Comparison of ENCODE assay signal across 15 mouse cellular contexts in genomic region chr5:111226486-111226885, GRCm38 (mm10).
DNase-seq lines count a peak whose midpoint lies in the region; ATAC-seq and TF ChIP-seq lines count a peak whose summit lies in the region.
"Had no signal": no experiment of that assay in that cellular context is flagged by ENCODE, and none has a peak within 500 bp of the region (broad histone marks: within the 10 kb centered on the region; RNA-seq: fewer than 3 reads in every experiment).

No protein-coding gene starts in this region.

- 92% methylated on average over 10 of the region's 10 CpGs for WGBS in hindbrain, embryonic 10.5 days
- 73% methylated on average over 10 of the region's 10 CpGs for WGBS in hindbrain, postnatal 0 days
- WGBS in hindbrain, embryonic 14.5 days: 79% methylated on average over 10 of the region's 10 CpGs

- H3K36me3 ChIP-seq in hindbrain, embryonic 10.5 days: peaks cover 49% of the 10 kb centered on the region
- H3K36me3 ChIP-seq in hindbrain, postnatal 0 days (ENCODE audit: insufficient read depth, low read length): peaks cover 22% of the 10 kb centered on the region
- H3K36me3 ChIP-seq in hindbrain, embryonic 14.5 days (replicated peaks; ENCODE audit: control insufficient read depth, insufficient read depth): peaks cover 59% of the 10 kb centered on the region

- H3K9ac ChIP-seq in hindbrain, postnatal 0 days (replicated peaks; ENCODE audit: low read length): no peak overlapping the region
- no peak overlapping the region for H3K9ac ChIP-seq in hindbrain, embryonic 14.5 days
- H3K9ac ChIP-seq: lung, embryonic 15.5 days had no signal

- no peak for TF ChIP-seq CTCF in hindbrain, postnatal 0 days (IDR thresholded peaks at IDR 0.05; ENCODE audit: low read depth)

- H3K4me1 ChIP-seq in hindbrain, embryonic 10.5 days (replicated peaks): peaks cover 80% of the 10 kb centered on the region
- H3K4me1 ChIP-seq in hindbrain, postnatal 0 days (ENCODE audit: insufficient read depth, low read length): peaks cover 29% of the 10 kb centered on the region
- H3K4me1 ChIP-seq in hindbrain, embryonic 14.5 days (replicated peaks; ENCODE audit: control insufficient read depth, insufficient read depth, low read length): peaks cover 43% of the 10 kb centered on the region

- H3K4me3 ChIP-seq in hindbrain, embryonic 10.5 days: no peak overlapping the region
- H3K4me3 ChIP-seq in hindbrain, postnatal 0 days (ENCODE audit: low read length): no peak overlapping the region
- H3K4me3 ChIP-seq in hindbrain, embryonic 14.5 days (replicated peaks; ENCODE audit: low read length): no peak overlapping the region
- H3K4me3 ChIP-seq: layer of hippocampus, adult 2 months; lung, embryonic 15.5 days had no signal

- 0 out of 2 replicates have a peak overlapping the region, but pooled peaks have one; percentile 68 for H3K27ac ChIP-seq in hindbrain, embryonic 10.5 days
- H3K27ac ChIP-seq in hindbrain, postnatal 0 days: no peak overlapping the region
- peak overlapping the region; percentile 4; the same call in 1 of the 2 replicates for H3K27ac ChIP-seq in hindbrain, embryonic 14.5 days
- H3K27ac ChIP-seq: layer of hippocampus, adult 2 months had no signal

- H3K4me2 ChIP-seq in hindbrain, postnatal 0 days (ENCODE audit: low read depth, low read length): no peak overlapping the region
- H3K4me2 ChIP-seq in hindbrain, embryonic 14.5 days (replicated peaks): no peak overlapping the region
- H3K4me2 ChIP-seq: lung, embryonic 15.5 days had no signal

- no peak for ATAC-seq in hindbrain, postnatal 0 days
- ATAC-seq in hindbrain, embryonic 14.5 days (ENCODE audit: low FRiP score): no peak
- ATAC-seq in monocyte, adult 5-6 weeks (replicated peaks; ENCODE audit: insufficient number of reproducible peaks, low FRiP score, low TSS enrichment, poor library complexity, severe bottlenecking): no peak

- peaks cover 74% of the 10 kb centered on the region for H3K27me3 ChIP-seq in hindbrain, embryonic 10.5 days (ENCODE audit: insufficient read depth, poor library complexity, severe bottlenecking)
- no peaks in the 10 kb centered on the region for H3K27me3 ChIP-seq in hindbrain, postnatal 0 days (ENCODE audit: insufficient read depth, low read length)
- no peaks in the 10 kb centered on the region for H3K27me3 ChIP-seq in hindbrain, embryonic 14.5 days (ENCODE audit: control insufficient read depth, insufficient read depth, low read length)
- H3K27me3 ChIP-seq: lung, embryonic 15.5 days had no signal

- no peak for DNase-seq in hindbrain, embryonic 10.5 days (ENCODE audit: low spot score)
- no peak for DNase-seq in hindbrain, postnatal 0 days (ENCODE audit: low spot score)
- peak; percentile 75 for DNase-seq in brain, adult 2 months (ENCODE audit: low read depth, low spot score)
- peak; percentile 61 for DNase-seq in cerebellum, adult 8-10 months
- DNase-seq in hindbrain, embryonic 14.5 days (ENCODE audit: low spot score): no peak
- DNase-seq in embryo, embryonic 9.5 days (ENCODE audit: extremely low spot score): no peak
- no peak for DNase-seq in embryo, embryonic 10.5 days (ENCODE audit: low spot score)
- DNase-seq: adrenal gland, adult 2 months; B cell, adult 2 months; heart, postnatal 14 days; kidney, adult 8-10 months; right cerebral cortex, postnatal 14 days had no signal

- H3K9me3 ChIP-seq in hindbrain, embryonic 10.5 days: 0 out of 2 replicates have a peak, but pooled peaks cover 4% of the 10 kb centered on the region
- H3K9me3 ChIP-seq in hindbrain, postnatal 0 days (ENCODE audit: low read length): no peaks in the 10 kb centered on the region
- H3K9me3 ChIP-seq in hindbrain, embryonic 14.5 days (ENCODE audit: control insufficient read depth, low read length): no peaks in the 10 kb centered on the region
- H3K9me3 ChIP-seq: lung, embryonic 15.5 days had no signal

Comparison
In these comparisons a context has a peak if more than half of its experiments do, and no peak if none do; other contexts are left out.
1. DNase-seq: peak in brain, adult 2 months (single experiment) and cerebellum, adult 8-10 months (single experiment); none in hindbrain, embryonic 10.5 days (single experiment), hindbrain, postnatal 0 days (single experiment), hindbrain, embryonic 14.5 days (single experiment), embryo, embryonic 9.5 days (single experiment) and embryo, embryonic 10.5 days (single experiment).